Mouse (Mus musculus) large intestine, adult 2 months (tissue): ENCODE measurements at regions not wholly inside any gene's neighbourhood (a gene's known extent, or its start where the extent isn't known, plus 50 kb on each side); places are given as distances from the start of the nearest gene placed in this dataset.

ENCODE experiments used
- DNase-seq: peaks from one replicate; pipeline ENCODE4 v3.0.0-alpha.2; 2012; ENCODE audit warnings: low read depth, low spot score
- WGBS: fragments of 180-500 bp; shearing (Covaris S2); methylation state at CpG from one replicate; pipeline ENCODE4 v1.1.7; 2018; 5-methylcytosine and 5-hydroxymethylcytosine counted together

DNA sequence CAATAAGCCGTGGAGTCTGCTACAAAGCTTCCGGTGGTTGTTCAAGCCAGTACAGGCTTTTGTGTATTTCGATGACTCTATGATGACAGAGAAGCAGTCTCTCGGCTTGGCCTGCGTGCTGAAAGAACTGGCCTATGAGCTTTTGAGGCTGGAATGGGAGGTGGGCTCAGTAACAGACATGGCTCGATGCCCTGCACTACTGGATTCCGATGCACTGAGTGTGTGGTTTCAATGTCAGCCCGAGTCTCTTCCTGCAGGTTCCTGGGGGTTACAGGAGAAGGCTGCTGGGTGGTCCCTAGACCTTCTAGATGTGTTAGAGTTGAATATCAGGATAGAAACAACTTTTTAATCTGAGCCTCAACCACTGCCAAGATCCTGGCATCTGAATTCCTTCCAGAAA, 53.2 kb downstream of the Gm815 start:
- WGBS: 78% methylated on average over 8 of the region's 8 CpGs
- DNase-seq: no peak

GRCm38 (mm10) chr19:26944006-26944405, 58.3 kb downstream of the Gm815 start:
- WGBS: 90% methylated on average over 2 of the region's 2 CpGs
- DNase-seq: no peak

DNA sequence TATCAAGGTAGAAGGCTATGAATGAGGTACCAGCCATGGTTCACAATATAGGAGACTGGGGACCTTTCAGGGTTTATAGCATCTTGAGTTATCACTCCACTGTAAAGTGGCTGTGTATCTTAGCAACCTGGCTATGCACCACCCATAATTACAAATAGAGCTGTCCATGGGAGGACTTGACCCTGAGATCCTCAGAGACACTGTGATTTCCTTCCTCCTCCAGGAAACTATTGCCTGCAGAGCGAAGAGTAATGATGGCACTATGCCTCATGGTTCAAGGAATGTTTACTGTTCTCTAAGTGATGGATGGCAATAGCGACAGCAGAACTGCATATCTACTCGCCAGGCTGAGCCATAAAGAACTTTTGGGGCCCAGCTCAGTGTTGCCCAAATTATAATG, 60.9 kb downstream of the Gm815 start:
- no peak for DNase-seq
- WGBS: 36% methylated on average over 3 of the region's 3 CpGs

GRCm38 (mm10) chr19:26948479-26948878, 62.8 kb downstream of the Gm815 start:
- DNase-seq: no peak
- 96% methylated on average over 2 of the region's 2 CpGs for WGBS

GRCm38 (mm10) chr19:26949153-26949552, 63.5 kb downstream of the Gm815 start:
- no peak for DNase-seq
- 88% methylated on average over 4 of the region's 4 CpGs for WGBS

GRCm38 (mm10) chr19:26953348-26953747, 67.7 kb downstream of the Gm815 start:
- 86% methylated on average over 8 of the region's 8 CpGs for WGBS
- no peak for DNase-seq

DNA sequence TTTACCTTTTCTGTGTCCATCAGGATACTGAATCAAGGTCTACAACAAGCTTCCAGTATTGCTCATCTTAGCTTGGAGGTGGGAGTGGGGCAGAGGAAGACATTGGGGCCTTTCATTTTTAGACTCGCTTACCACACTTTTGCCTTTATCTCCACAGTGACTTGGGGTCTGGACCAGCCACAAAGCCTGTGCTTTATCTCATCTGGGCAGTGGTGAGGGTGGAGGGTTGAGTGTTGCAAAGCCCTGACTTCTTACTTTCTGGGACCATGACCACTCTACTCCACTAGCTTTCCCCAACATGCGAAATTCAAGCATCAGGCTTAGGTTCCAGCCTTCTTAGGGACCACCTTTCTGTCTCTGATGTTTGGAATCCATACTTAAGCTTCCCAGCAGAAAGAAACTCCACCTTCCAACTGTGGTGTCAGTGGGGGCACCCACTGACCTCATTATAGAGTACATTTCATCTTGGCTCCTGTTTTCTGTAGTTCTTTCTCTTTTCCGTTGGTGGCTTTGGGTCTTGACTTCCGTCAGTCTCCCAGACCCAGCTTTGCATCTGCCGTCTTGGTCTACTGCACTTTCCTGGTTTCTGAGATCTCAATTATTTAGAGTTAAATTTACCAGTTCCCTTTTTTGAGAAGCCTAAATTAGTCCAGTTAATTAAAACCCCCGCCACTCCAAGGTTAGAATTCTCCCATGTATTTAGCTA, 80.5 kb downstream of the Gm815 start:
- WGBS: 84% methylated on average over 6 of the region's 6 CpGs
- DNase-seq: no peak

DNA sequence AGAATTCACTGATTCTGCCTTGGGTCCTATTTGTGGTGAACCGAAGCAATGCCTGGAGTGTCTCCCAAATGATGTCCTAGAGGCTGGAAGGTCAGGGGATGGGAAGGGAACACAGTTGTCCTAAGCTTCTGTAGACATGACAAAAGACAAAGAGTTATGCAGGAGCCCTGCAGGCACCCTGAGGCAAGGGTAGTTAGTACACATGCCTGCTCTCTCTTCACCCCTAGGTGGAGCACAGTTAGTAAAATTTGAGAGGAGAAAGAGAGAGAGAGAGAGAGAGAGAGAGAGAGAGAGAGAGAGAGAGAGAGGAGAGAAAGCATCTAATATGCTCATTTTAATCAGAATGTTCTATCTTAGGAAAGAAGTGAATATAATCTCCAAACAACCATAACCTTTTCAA, 87.4 kb downstream of the Gm815 start:
- 79% methylated on average over 1 of the region's 1 CpGs for WGBS

DNA sequence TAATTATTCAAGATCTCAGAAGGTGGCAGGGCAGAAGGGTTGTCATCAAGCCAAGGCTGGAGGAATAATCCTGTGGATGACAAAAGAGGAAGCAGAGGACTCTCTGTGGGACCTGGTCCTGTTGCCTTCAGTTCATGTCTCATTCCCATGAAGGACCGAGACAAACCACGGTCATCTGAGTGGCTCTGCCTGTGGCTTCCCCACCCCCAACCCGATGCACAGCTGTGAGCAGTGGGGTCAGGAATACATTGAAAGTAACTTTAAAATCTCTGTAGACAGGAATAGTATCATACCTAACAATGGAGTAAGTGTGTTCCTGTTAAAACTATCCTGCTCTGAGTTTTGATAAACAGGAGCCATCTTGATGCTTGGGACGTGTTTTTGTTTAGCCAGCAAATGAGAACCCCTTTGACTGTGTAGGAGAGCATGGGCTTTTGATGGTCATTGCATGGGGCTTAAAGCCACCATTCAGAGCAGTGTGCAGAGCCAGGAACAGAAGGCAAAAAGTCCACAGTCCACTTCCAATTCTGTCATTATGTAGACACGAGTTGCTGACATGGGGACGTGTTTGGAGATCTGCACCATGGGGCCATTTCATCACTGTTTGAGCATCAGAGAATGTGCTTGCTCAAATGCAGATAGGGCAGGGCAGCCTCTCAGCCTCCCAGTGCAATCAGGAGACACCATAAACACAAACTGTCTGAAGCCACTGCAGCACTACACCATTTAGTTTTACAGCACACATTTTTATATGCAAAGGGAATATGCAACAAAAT, 88.3 kb downstream of the Gm815 start:
- DNase-seq: no peak
- 80% methylated on average over 6 of the region's 6 CpGs for WGBS

More for the DNA sequence above, 87.4 kb downstream of the Gm815 start:
- DNase-seq: no peak

DNA sequence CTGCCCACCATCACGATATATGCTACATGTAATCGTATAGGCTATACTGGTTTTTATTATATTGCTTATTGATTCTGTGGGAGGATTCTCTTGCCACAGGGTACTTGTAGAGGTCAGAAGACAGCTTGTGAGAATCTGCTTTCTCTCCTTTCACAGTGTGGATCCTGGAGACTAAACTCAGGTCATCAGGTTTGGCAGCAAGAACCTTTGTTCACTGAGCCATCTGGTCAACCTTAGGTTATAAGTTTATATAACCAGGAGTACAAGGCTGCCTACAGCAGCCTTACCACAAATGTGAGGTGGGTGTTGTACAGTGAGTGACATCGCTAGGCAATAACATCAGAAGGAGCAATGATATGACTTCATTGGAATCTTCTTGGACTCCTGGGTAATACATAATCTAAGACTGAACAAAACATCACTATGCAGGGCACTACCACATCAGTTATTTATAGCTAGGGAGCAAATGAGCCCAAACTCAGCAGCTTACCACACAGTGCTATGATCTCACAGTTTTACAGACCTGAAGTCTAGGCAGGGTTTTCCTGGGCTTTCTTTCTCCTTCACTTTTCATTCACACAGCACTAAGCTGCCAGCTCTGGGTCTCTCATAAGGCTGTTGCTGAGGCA, 89.0 kb downstream of the Gm815 start:
- 86% methylated on average over 3 of the region's 3 CpGs for WGBS
- DNase-seq: no peak

GRCm38 (mm10) chr19:26976604-26977322, 91.1 kb downstream of the Gm815 start:
- WGBS: 72% methylated on average over 7 of the region's 7 CpGs
- DNase-seq: no peak

DNA sequence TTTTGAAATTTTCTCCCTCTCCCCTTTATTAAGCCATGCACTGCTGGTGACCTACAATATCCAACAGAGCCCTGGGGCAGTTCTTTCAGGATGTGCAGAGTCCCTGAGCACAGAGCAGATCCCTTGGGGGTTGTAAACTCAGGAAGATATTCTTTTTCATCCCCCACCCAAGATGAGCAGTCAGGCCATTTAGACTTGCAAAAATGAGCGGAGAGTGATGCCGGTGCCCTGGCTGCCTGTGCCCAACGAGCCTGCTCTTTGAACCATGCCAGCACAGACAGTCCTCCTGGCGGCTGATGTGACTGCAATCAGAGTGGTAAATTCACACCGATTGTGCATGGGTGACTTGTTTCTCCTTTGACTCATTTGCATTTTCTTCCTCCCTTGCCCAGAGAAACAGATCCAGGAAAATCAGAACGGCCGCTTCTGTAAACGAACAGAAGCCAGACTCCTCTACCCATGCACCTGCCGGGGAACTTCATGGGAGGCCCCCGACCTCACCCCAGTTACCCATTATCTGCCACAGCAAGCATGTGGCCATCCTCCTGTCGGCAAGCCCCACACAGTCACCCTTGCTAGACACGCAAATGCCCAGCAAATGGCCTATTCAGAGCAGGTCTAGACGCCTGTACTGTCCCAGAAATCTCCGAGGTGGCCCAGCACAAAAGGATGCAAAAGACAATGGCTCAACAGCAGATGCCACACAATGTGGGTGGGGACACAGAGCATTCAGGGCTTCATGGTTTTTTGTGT, 92.4 kb downstream of the Gm815 start:
- WGBS: 45% methylated on average over 14 of the region's 14 CpGs
- DNase-seq: no peak

DNA sequence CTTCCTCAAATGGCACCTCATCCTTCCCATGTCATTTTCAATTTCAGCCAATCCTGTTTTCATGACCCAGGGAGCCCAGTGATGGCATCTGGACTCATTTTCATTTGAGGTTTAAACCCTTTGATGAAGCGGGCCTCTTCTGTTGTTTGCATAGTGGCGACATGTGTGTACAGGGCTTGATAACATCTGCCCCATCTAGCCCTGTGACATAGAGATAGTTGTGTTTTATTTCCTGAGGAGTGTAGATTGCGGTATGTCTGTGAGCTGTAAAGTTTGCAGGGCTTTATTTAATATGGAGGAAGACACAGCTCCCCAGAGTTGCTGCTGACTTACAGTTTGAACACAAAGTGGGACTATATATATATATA, 92.9 kb downstream of the Gm815 start:
- WGBS: 26% methylated on average over 3 of the region's 3 CpGs
- no peak for DNase-seq

- no peak for DNase-seq
- 50% methylated on average over 2 of the region's 2 CpGs for WGBS
Measured at GRCm38 (mm10) chr19:26979322-26979721, 93.6 kb downstream of the Gm815 start.

DNA sequence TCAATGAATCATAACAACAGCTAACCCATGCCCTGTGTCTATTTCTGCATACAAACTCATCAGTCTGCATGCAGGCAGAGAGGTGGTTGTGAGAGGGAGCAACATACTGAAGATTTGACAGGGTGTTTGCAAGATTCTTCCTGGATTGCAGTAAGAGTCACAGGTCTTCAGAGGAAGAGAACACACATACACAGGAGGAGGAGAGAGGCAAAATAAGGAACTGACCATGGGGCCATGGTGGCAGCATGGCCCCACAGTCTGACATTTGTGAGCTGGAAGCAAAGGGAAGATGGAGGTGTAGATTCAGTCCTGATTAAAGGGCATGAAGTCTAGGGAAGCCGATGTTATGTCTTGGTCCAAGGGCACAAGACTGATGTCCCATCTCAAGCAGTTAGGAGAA, 101.0 kb downstream of the Gm815 start:
- 91% methylated on average over 1 of the region's 1 CpGs for WGBS
- DNase-seq: no peak

- no peak for DNase-seq
- WGBS: 44% methylated on average over 3 of the region's 3 CpGs
Measured at GRCm38 (mm10) chr19:26987197-26987596, 101.5 kb downstream of the Gm815 start.

- WGBS: 63% methylated on average over 6 of the region's 6 CpGs
- no peak for DNase-seq
Measured at GRCm38 (mm10) chr19:26987909-26988456, 102.3 kb downstream of the Gm815 start.

GRCm38 (mm10) chr19:26994586-26995352, 109.1 kb downstream of the Gm815 start:
- no peak for DNase-seq
- WGBS: 65% methylated on average over 4 of the region's 4 CpGs

DNA sequence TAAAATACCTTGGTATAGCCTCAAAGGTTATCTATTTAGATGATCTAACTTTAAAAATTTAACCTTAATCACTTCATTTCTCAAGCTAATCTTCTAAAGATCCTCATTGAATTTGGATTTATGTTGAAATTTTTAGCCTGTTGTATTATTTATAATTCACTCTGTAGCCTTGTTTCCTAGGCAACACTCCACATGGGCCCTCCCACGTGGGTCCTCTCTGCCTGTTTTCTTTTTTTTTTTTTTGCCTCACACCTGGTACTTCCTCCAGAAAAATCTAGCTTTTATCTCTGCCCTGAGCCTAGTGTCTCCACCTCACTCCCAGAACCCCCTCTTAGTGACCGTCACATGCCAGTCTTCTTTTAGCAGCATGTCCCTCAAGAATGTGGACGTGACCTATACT, 113.9 kb downstream of the Gm815 start:
- 73% methylated on average over 3 of the region's 3 CpGs for WGBS
- DNase-seq: no peak
